Mouse (Mus musculus) ES-Bruce4 (cell line): ENCODE measurements at regions not wholly inside any gene's neighbourhood (a gene's known extent, or its start where the extent isn't known, plus 50 kb on each side); places are given as distances from the start of the nearest gene placed in this dataset.

Experiments
- H3K27ac ChIP-seq: 2 replicates; pipeline ENCODE4 v1.5.1; 2012; ENCODE audit warnings: low read length, inconsistent platforms; ENCODE audit not compliant: insufficient read depth
- H3K27me3 ChIP-seq: 2 replicates; pipeline ENCODE4 v1.6.1; 2012; ENCODE audit warnings: mild to moderate bottlenecking, low read length, inconsistent platforms; ENCODE audit not compliant: control insufficient read depth, poor library complexity, insufficient read depth, severe bottlenecking
- H3K36me3 ChIP-seq: 2 replicates; pipeline ENCODE4 v1.6.1; 2012; ENCODE audit warnings: inconsistent platforms, mild to moderate bottlenecking, low read length, moderate library complexity; ENCODE audit not compliant: control insufficient read depth, poor library complexity, insufficient read depth, severe bottlenecking
- H3K4me1 ChIP-seq: one replicate; pipeline ENCODE4 v1.8.1; 2011; ENCODE audit warnings: low read length; ENCODE audit not compliant: control insufficient read depth, insufficient read depth
- H3K4me3 ChIP-seq: 2 replicates; pipeline ENCODE4 v1.5.1; 2011; ENCODE audit warnings: low read depth, mild to moderate bottlenecking, low read length
- H3K9ac ChIP-seq: 2 replicates; pipeline ENCODE4 v1.6.1; 2012; ENCODE audit warnings: low read depth, mild to moderate bottlenecking, inconsistent platforms; ENCODE audit not compliant: poor library complexity, severe bottlenecking
- H3K9me3 ChIP-seq: replicated peaks from 2 replicates; pipeline ENCODE4 v1.6.1; 2012; ENCODE audit warnings: mild to moderate bottlenecking, low read length, inconsistent platforms; ENCODE audit not compliant: control insufficient read depth, poor library complexity, insufficient read depth, severe bottlenecking
- CTCF ChIP-seq: IDR thresholded peaks from one replicate; pipeline ENCODE4 v1.8.1; 2011; ENCODE audit warnings: low read depth, low read length
- EP300 ChIP-seq: IDR thresholded peaks from 2 replicates; pipeline ENCODE4 v1.6.1; 2011; ENCODE audit warnings: low read depth, low read length; ENCODE audit not compliant: insufficient read depth
- POLR2A ChIP-seq: IDR thresholded peaks from one replicate; pipeline ENCODE4 v1.8.1; 2011; ENCODE audit warnings: low read length; ENCODE audit not compliant: insufficient read depth

GRCm38 (mm10) chr14:46082646-46083045 is 296.6 kb upstream of the Gm15217 start:
- Histone ChIP-seq H3K27me3 (no peaks in the 10 kb centered on the region), H3K27ac (no peak overlapping the region), H3K9ac (no peak overlapping the region), H3K4me1 (no peaks in the 10 kb centered on the region), H3K9me3 (no peaks in the 10 kb centered on the region), H3K4me3 (no peak overlapping the region), H3K36me3 (no peaks in the 10 kb centered on the region)
- no peak for TF ChIP-seq CTCF
- no peak for TF ChIP-seq POLR2A
- TF ChIP-seq EP300 = no peak

GRCm38 (mm10) chr14:46088968-46089691 is 290.1 kb upstream of the Gm15217 start:
- no peak overlapping the region for H3K9ac ChIP-seq
- H3K27ac ChIP-seq = no peak overlapping the region
- no peaks in the 10 kb centered on the region for H3K27me3 ChIP-seq
- no peaks in the 10 kb centered on the region for H3K4me1 ChIP-seq
- H3K36me3 ChIP-seq = no peaks in the 10 kb centered on the region
- TF ChIP-seq CTCF (no peak), EP300 (no peak), POLR2A (no peak)
- H3K4me3 ChIP-seq = no peak overlapping the region
- no peaks in the 10 kb centered on the region for H3K9me3 ChIP-seq

- TF ChIP-seq EP300 (no peak), CTCF (no peak), POLR2A (no peak)
These were observed 263.3 kb upstream of the Gm15217 start for GRCm38 (mm10) chr14:46115950-46116349.

GRCm38 (mm10) chr14:46126541-46126940 is 252.7 kb upstream of the Gm15217 start:
- H3K9me3 ChIP-seq = no peaks in the 10 kb centered on the region

More at GRCm38 (mm10) chr14:46115950-46116349, 263.3 kb upstream of the Gm15217 start:
- H3K4me3 ChIP-seq = no peak overlapping the region
- H3K27ac ChIP-seq = no peak overlapping the region
- no peaks in the 10 kb centered on the region for H3K36me3 ChIP-seq
- no peak overlapping the region for H3K9ac ChIP-seq
- no peaks in the 10 kb centered on the region for H3K27me3 ChIP-seq
- H3K9me3 ChIP-seq = no peaks in the 10 kb centered on the region
- H3K4me1 ChIP-seq = no peaks in the 10 kb centered on the region

GRCm38 (mm10) chr14:46129762-46130161 is 249.5 kb upstream of the Gm15217 start:
- Histone ChIP-seq H3K4me1 (no peaks in the 10 kb centered on the region), H3K27ac (no peak overlapping the region), H3K9ac (no peak overlapping the region), H3K4me3 (no peak overlapping the region), H3K27me3 (no peaks in the 10 kb centered on the region), H3K36me3 (no peaks in the 10 kb centered on the region), H3K9me3 (no peaks in the 10 kb centered on the region)
- TF ChIP-seq CTCF = no peak
- TF ChIP-seq EP300 = no peak
- no peak for TF ChIP-seq POLR2A

More at GRCm38 (mm10) chr14:46126541-46126940, 252.7 kb upstream of the Gm15217 start:
- TF ChIP-seq POLR2A (no peak), EP300 (no peak), CTCF (no peak)
- Histone ChIP-seq H3K4me1 (no peaks in the 10 kb centered on the region), H3K36me3 (no peaks in the 10 kb centered on the region), H3K4me3 (no peak overlapping the region), H3K27me3 (no peaks in the 10 kb centered on the region), H3K27ac (no peak overlapping the region), H3K9ac (no peak overlapping the region)

- Histone ChIP-seq H3K27ac (no peak overlapping the region), H3K9ac (no peak overlapping the region), H3K4me3 (no peak overlapping the region), H3K9me3 (no peaks in the 10 kb centered on the region), H3K27me3 (no peaks in the 10 kb centered on the region), H3K4me1 (no peaks in the 10 kb centered on the region), H3K36me3 (no peaks in the 10 kb centered on the region)
- TF ChIP-seq EP300 (no peak), CTCF (no peak), POLR2A (no peak)
These were observed 235.0 kb upstream of the Gm15217 start for GRCm38 (mm10) chr14:46144175-46144574.
